Mouse (Mus musculus): Measurements from ENCODE around the gene Serbp1. TPM values are rescaled to one million over a fixed set of nuclear protein-coding genes. Genes with fewer than 3 reads are reported as not detected.

Serbp1 gene
- polyA plus RNA-seq, 1 experiment from 2014 or later = 427 TPM

- Histone ChIP-seq H3K4me2 (replicated peaks) (no peak overlapping the region), H3K9ac (no peak overlapping the region), H3K4me3 (replicated peaks) (no peak overlapping the region), H3K27ac (no peak overlapping the region), H3K4me1 (replicated peaks) (no peaks in the 10 kb centered on the region), H3K9me3 (no peaks in the 10 kb centered on the region), H3K36me3 (no peaks in the 10 kb centered on the region), H3K27me3 (replicated peaks) (no peaks in the 10 kb centered on the region)
- ATAC-seq = no peak
- 67% methylated on average over 5 of the region's 5 CpGs for WGBS
These were observed 79.1 kb downstream of the Serbp1 start for GRCm38 (mm10) chr6:67317068-67317467.

DNA sequence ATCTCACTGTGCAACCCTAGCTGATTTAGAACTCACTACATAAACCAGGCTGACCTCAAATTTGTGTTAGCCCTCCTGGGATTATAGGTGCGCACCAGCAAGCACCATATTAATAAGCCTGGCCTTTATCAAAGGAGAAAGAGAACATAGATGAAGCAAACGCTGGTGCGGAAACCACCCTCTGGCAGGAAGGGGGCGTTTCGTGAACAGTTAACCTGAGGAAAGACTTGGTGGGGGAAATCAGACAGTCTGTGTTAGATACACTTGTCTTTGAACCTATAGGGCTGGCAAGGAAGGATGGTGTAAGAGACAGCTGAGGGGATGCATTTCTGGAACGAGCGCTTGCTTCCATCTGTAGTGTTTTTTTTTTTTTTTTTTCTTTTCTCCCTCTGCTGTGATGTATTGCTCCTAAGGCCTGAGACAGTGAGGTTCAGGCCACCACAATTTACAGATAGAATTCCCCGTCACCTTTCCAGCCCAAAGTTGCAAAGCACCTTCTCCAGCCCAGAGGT is 79.9 kb downstream of the Serbp1 start:
- Histone ChIP-seq H3K27ac (no peak overlapping the region), H3K9me3 (no peaks in the 10 kb centered on the region), H3K4me1 (replicated peaks) (no peaks in the 10 kb centered on the region), H3K27me3 (replicated peaks) (no peaks in the 10 kb centered on the region), H3K9ac (no peak overlapping the region), H3K4me3 (replicated peaks) (no peak overlapping the region), H3K4me2 (replicated peaks) (no peak overlapping the region), H3K36me3 (no peaks in the 10 kb centered on the region)
- WGBS = 86% methylated on average over 8 of the region's 8 CpGs
- no peak; the same call in 1 of the 2 replicates for ATAC-seq

DNA sequence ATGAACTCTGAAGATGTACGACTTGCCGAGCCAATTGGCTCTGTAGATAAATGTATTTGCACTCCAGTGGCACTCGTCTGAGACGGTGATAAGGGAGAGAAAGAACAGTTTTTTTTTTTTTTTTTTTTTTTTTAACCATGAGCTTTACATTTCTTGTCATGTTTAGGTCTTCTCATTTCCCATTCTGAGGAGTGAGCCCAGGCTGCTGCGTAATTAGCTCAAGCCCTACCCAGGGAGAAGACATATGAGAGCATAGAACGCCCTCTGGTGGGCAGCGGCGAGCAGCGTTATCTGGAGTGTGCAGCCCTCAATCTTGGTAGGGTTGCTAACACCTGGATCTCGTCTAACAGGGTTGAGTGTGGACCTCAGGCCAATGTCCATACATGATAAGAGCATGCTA is 80.5 kb downstream of the Serbp1 start:
- 23% methylated on average over 10 of the region's 10 CpGs for whole genome bisulfite sequencing

GRCm38 (mm10) chr6:67323788-67324187 is 85.8 kb downstream of the Serbp1 start:
- no peak overlapping the region for H3K27ac ChIP-seq
- no peaks in the 10 kb centered on the region for H3K4me1 ChIP-seq (replicated peaks)
- no peaks in the 10 kb centered on the region for H3K9me3 ChIP-seq
- H3K36me3 ChIP-seq = no peaks in the 10 kb centered on the region
- WGBS = 78% methylated on average over 3 of the region's 3 CpGs
- H3K9ac ChIP-seq = no peak overlapping the region
- H3K4me2 ChIP-seq (replicated peaks) = no peak overlapping the region
- no peaks in the 10 kb centered on the region for H3K27me3 ChIP-seq (replicated peaks)
- no peak for ATAC-seq
- H3K4me3 ChIP-seq (replicated peaks) = no peak overlapping the region

More for the DNA sequence above, 80.5 kb downstream of the Serbp1 start:
- ATAC-seq = peak; percentile 79
- no peaks in the 10 kb centered on the region for H3K27me3 ChIP-seq (replicated peaks)
- no peaks in the 10 kb centered on the region for H3K9me3 ChIP-seq
- no peak overlapping the region for H3K4me2 ChIP-seq (replicated peaks)
- no peak overlapping the region for H3K9ac ChIP-seq
- no peaks in the 10 kb centered on the region for H3K36me3 ChIP-seq
- H3K4me3 ChIP-seq (replicated peaks) = no peak overlapping the region
- no peak overlapping the region for H3K27ac ChIP-seq
- no peaks in the 10 kb centered on the region for H3K4me1 ChIP-seq (replicated peaks)

- Histone ChIP-seq H3K9me3 (no peaks in the 10 kb centered on the region), H3K36me3 (no peaks in the 10 kb centered on the region), H3K27me3 (replicated peaks) (no peaks in the 10 kb centered on the region), H3K27ac (no peak overlapping the region), H3K4me1 (replicated peaks) (no peaks in the 10 kb centered on the region), H3K4me3 (replicated peaks) (no peak overlapping the region), H3K9ac (no peak overlapping the region), H3K4me2 (replicated peaks) (no peak overlapping the region)
- no peak for ATAC-seq
These were observed 100.0 kb downstream of the Serbp1 start for GRCm38 (mm10) chr6:67337943-67338342.

GRCm38 (mm10) chr6:67339494-67339893 is 101.5 kb downstream of the Serbp1 start:
- H3K27ac ChIP-seq = no peak overlapping the region
- no peak overlapping the region for H3K4me2 ChIP-seq (replicated peaks)
- no peaks in the 10 kb centered on the region for H3K4me1 ChIP-seq (replicated peaks)
- no peaks in the 10 kb centered on the region for H3K27me3 ChIP-seq (replicated peaks)
- H3K9ac ChIP-seq = no peak overlapping the region
- H3K9me3 ChIP-seq = no peaks in the 10 kb centered on the region
- no peak overlapping the region for H3K4me3 ChIP-seq (replicated peaks)
- ATAC-seq = no peak
- H3K36me3 ChIP-seq = no peaks in the 10 kb centered on the region

Other genes with a start within 250 kb of the Serbp1 start
- gene Gadd45a, start 200.7 kb upstream of the Serbp1 start, polyA plus RNA-seq (2015; fragmentation: Nextera tagmentation; extraction: Ambion mirVana) = 29.6 and 37.5 TPM in 2 replicates
- 0.05 and 0.10 TPM in 2 replicates for gene Il12rb2, start 138.0 kb downstream of the Serbp1 start, polyA plus RNA-seq (2015; fragmentation: Nextera tagmentation; extraction: Ambion mirVana)

Data from intestine, embryonic 15.5 days (tissue).